Mouse (Mus musculus) liver (tissue): ENCODE measurements around the gene Celf2.
A peak's percentile ranks its signal among the peaks of the same experiment; 100 is the strongest.

ENCODE experiments used
- DNase-seq: peaks from one replicate; pipeline ENCODE4 v3.0.0-alpha.2; 2020; ENCODE audit warnings: mixed read lengths

Celf2 gene

GRCm38 (mm10) chr2:7259616-7260015, 249.7 kb downstream of the Celf2 start:
- no peak for DNase-seq

- DNase-seq, result no peak
Measured at GRCm38 (mm10) chr2:7256023-7256422, 253.3 kb downstream of the Celf2 start.

GRCm38 (mm10) chr2:7255386-7255785, 254.0 kb downstream of the Celf2 start:
- no peak for DNase-seq

GRCm38 (mm10) chr2:7250314-7250713, 259.0 kb downstream of the Celf2 start:
- no peak for DNase-seq

GRCm38 (mm10) chr2:7249002-7249401, 260.4 kb downstream of the Celf2 start:
- DNase-seq, result no peak

GRCm38 (mm10) chr2:7245958-7246774, 263.2 kb downstream of the Celf2 start:
- DNase-seq, result peak; percentile 35

GRCm38 (mm10) chr2:7242139-7242538, 267.2 kb downstream of the Celf2 start:
- DNase-seq, result no peak

GRCm38 (mm10) chr2:7241523-7241941, 267.8 kb downstream of the Celf2 start:
- no peak for DNase-seq

GRCm38 (mm10) chr2:7237283-7237682, 272.1 kb downstream of the Celf2 start:
- no peak for DNase-seq

- no peak for DNase-seq
Measured at GRCm38 (mm10) chr2:7236452-7236851, 272.9 kb downstream of the Celf2 start.

GRCm38 (mm10) chr2:7235059-7235741, 274.2 kb downstream of the Celf2 start:
- no peak for DNase-seq

GRCm38 (mm10) chr2:7234587-7234986, 274.8 kb downstream of the Celf2 start:
- DNase-seq, result no peak

- DNase-seq, result no peak
Measured at GRCm38 (mm10) chr2:7233411-7233810, 276.0 kb downstream of the Celf2 start.

GRCm38 (mm10) chr2:7226785-7227184, 282.6 kb downstream of the Celf2 start:
- DNase-seq, result no peak

- no peak for DNase-seq
Measured at GRCm38 (mm10) chr2:7224346-7225071, 284.9 kb downstream of the Celf2 start.

- no peak for DNase-seq
Measured at GRCm38 (mm10) chr2:7223538-7223937, 285.8 kb downstream of the Celf2 start.

GRCm38 (mm10) chr2:7222886-7223285, 286.5 kb downstream of the Celf2 start:
- no peak for DNase-seq

- DNase-seq, result no peak
Measured at GRCm38 (mm10) chr2:7221856-7222255, 287.5 kb downstream of the Celf2 start.

- no peak for DNase-seq
Measured at GRCm38 (mm10) chr2:7218101-7218500, 291.3 kb downstream of the Celf2 start.

- no peak for DNase-seq
Measured at GRCm38 (mm10) chr2:7207691-7208504, 301.5 kb downstream of the Celf2 start.

- DNase-seq, result no peak
Measured at GRCm38 (mm10) chr2:7193413-7193812, 315.9 kb downstream of the Celf2 start.

- DNase-seq, result no peak
Measured at GRCm38 (mm10) chr2:7179186-7179585, 330.2 kb downstream of the Celf2 start.
